Mouse (Mus musculus) midbrain, embryonic 12.5 days (tissue): ENCODE results near the gene St8sia4. TPM values are rescaled to one million over a fixed set of nuclear protein-coding genes. Genes with fewer than 3 reads are reported as not detected.

Experiments
- ATAC-seq: fragments of 200-750 bp; cut with Nextera tagmentation; 2 replicates; pipeline ENCODE4 v1.8.0; 2017; ENCODE audit warnings: low read depth, moderate TSS enrichment, moderate library complexity; ENCODE audit not compliant: low FRiP score
- H3K27ac ChIP-seq: fragments of 300-500 bp; sonication (generic); replicated peaks from 2 replicates; pipeline ENCODE4 v1.5.1; 2016; ENCODE audit warnings: mild to moderate bottlenecking
- H3K27me3 ChIP-seq: fragments of 300-500 bp; sonication (generic); 2 replicates; pipeline ENCODE4 v1.6.1; 2016; ENCODE audit warnings: mild to moderate bottlenecking
- H3K36me3 ChIP-seq: fragments of 300-500 bp; sonication (generic); 2 replicates; pipeline ENCODE4 v1.6.1; 2016
- H3K4me1 ChIP-seq: fragments of 300-500 bp; sonication (generic); 2 replicates; pipeline ENCODE4 v1.6.1; 2016
- H3K4me2 ChIP-seq: fragments of 300-500 bp; sonication (generic); replicated peaks from 2 replicates; pipeline ENCODE4 v1.6.1; 2016; ENCODE audit warnings: mild to moderate bottlenecking, moderate library complexity
- H3K4me3 ChIP-seq: fragments of 300-500 bp; sonication (generic); 2 replicates; pipeline ENCODE4 v1.5.1; 2016; ENCODE audit warnings: mild to moderate bottlenecking
- H3K9ac ChIP-seq: fragments of 300-500 bp; sonication (generic); replicated peaks from 2 replicates; pipeline ENCODE4 v1.6.1; 2016; ENCODE audit warnings: mild to moderate bottlenecking, moderate library complexity
- H3K9me3 ChIP-seq: fragments of 300-500 bp; sonication (generic); 2 replicates; pipeline ENCODE4 v1.6.1; 2016; ENCODE audit warnings: mild to moderate bottlenecking
- WGBS: fragments of 180-500 bp; shearing (Covaris S2); methylation state at CpG from one replicate; pipeline ENCODE4 v1.1.7; 2016; 5-methylcytosine and 5-hydroxymethylcytosine counted together
- polyA plus RNA-seq: library from polyadenylated mRNA; unstranded; fragments of >200 nt; fragmentation: Nextera tagmentation; extraction: Ambion mirVana; gene quantifications from 2 replicates; pipeline ENCODE4 v1.2.1, GENCODE M21; 2016

The St8sia4 gene
- polyA plus RNA-seq, result 21.7 and 24.0 TPM in 2 replicates

DNA sequence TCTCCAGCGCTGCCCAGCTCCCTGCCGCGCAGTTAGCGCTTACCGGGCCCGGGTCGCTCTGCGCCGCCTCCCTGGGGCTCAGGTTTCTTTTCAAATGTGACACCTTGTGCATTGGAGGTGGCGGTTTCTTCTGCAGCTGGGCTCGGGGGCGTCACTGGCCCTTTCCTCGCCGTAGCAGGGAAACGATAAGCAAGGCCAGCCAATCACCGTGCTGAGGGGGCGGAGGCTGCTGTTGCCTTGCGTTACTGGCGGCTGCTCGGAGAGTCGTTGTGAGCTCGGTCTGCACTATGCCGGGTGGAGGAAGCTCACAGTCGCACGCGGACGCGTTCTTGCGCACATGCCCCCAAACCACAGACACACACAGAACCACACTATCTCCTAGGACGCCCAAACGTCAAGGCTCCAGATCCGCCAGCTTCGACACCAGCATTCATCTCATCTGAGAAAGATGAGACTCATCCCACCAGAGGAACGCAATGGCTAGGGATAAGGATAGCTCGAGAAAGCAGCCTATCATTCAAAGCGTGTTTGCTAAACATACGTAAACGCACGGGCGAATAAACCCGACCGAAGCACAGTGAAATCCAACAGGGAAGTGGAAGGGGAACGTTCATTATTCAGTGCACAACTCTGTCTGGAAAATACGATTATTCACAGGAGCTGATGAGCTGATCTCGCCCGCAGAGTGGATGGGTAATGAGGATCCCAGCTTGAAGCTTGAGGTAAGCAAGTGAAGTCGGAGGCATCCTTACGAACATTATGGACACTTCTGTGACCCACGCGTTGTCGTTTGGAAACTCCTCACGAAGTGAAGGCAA is at the start of gene St8sia4:
St8sia4 (minus strand) TSS at position 137 of the 818 bp plus-strand sequence.
- ATAC-seq, result peak; percentile 96

DNA sequence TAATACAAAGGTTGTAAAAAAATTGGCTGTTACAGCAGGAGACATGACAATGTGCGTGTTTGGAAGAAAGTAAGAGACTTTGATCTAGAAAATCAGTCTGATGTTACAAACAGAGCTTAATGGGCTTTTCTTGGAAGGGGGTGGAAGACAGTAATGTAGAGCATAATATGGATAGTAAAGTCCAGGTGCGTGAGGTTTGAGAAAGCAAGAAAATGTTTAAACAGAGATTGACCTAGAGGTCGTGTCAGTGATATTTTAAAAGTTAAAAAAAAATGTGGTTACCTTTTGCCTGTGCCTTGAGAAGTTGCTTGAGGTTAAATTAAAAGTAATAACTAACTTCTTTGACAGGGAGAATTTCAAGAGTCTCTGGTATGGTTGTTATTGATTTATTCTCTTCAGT is 41.8 kb upstream of the St8sia4 start:
- Histone ChIP-seq H3K9ac (no peak overlapping the region), H3K4me3 (no peak overlapping the region), H3K4me2 (no peak overlapping the region), H3K27ac (no peak overlapping the region), H3K9me3 (no peaks in the 10 kb centered on the region), H3K36me3 (no peaks in the 10 kb centered on the region), H3K27me3 (no peaks in the 10 kb centered on the region), H3K4me1 (no peaks in the 10 kb centered on the region)
- whole genome bisulfite sequencing, result 77% methylated on average over 3 of the region's 3 CpGs
- no peak for ATAC-seq

More for the DNA sequence above, at the start of gene St8sia4:
- Histone ChIP-seq H3K9me3 (no peaks in the 10 kb centered on the region), H3K27ac (peak within 1 kb of the TSS; percentile 76), H3K9ac (peak within 1 kb of the TSS; percentile 76), H3K4me1 (peaks cover 11% of the 10 kb centered on the region; the same call in 1 of the 2 replicates), H3K36me3 (no peaks in the 10 kb centered on the region), H3K4me3 (peak within 1 kb of the TSS; percentile 68), H3K27me3 (0 out of 2 replicates have a peak, but pooled peaks cover 5% of the 10 kb centered on the region), H3K4me2 (peak within 1 kb of the TSS; percentile 79)
- WGBS, result under 1% methylated on average over 52 of the region's 52 CpGs

DNA sequence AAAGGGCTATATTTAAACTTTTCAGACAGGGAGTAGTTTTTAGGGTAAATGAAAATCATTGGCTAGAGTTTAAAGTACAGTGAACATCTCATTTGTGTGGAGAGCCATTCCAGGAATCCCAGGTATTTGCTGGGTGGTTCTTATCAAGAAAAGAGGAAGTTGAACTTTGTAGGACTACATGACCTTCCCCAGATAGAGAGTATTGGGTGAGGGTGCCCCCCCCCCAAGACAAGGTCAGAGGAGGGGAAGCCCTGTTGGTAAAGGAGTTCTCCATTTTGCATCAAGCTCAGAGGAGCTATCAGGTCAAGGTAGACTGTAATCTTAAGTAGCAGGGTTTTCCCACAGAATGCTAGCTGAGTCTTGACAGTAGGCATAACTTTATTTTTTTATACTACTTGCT is 32.5 kb upstream of the St8sia4 start:
- H3K27me3 ChIP-seq, result no peaks in the 10 kb centered on the region
- no peak overlapping the region for H3K9ac ChIP-seq
- no peak overlapping the region for H3K4me3 ChIP-seq
- no peaks in the 10 kb centered on the region for H3K9me3 ChIP-seq
- H3K36me3 ChIP-seq, result no peaks in the 10 kb centered on the region
- no peak overlapping the region for H3K4me2 ChIP-seq
- no peaks in the 10 kb centered on the region for H3K4me1 ChIP-seq
- H3K27ac ChIP-seq, result no peak overlapping the region
- no peak for ATAC-seq

DNA sequence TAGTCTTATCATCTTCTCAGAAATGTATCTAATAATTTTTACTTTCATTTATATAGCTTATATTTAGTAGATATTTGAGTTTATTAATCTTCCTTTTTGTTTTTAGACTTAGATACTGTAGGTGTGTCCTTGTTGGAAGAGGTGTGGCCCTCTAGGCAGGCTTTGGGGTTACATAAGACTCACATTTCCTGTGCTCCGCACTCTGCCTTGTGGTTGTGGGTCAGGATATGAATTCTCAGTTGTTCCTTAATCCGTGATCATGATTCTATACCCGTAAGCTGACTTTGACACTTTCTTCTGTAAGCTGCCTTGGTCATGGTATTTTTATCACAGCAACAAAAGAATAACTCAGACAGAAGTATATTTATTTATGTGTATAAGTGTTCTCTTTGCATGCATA is 6.7 kb upstream of the St8sia4 start:
- H3K9me3 ChIP-seq, result no peaks in the 10 kb centered on the region
- no peaks in the 10 kb centered on the region for H3K27me3 ChIP-seq
- H3K36me3 ChIP-seq, result no peaks in the 10 kb centered on the region
- H3K4me3 ChIP-seq, result no peak overlapping the region
- H3K27ac ChIP-seq, result no peak overlapping the region
- no peak overlapping the region for H3K9ac ChIP-seq
- no peak overlapping the region for H3K4me2 ChIP-seq
- WGBS, result 83% methylated on average over 3 of the region's 3 CpGs
- ATAC-seq, result no peak
- H3K4me1 ChIP-seq, result no peaks in the 10 kb centered on the region

DNA sequence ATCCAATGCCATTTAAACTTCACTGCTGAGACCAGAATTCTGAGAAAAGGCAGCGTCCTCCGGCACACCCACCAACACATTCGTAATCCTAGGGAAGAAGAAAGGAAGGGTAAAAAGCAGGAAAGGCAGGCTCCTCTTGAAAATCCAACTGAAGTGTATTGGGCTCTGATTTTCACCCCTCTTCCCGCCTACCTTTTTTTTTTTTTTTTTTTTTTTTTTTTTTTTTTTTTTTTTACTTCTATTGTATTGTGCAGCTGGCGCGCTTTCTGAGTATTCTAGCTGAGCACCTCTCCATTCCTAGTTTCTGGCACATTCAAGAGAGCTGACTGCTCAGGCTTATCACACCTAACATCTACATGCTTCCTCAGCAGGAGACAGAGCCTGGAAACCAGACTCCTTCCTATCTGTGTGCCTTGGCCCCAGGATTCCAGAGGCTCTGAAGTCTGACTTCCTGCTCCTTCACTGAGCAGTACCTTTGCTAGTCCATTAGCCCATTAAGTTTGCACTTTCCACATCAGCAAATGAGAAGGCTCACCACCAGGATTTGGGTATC is 958 bp upstream of the St8sia4 start:
- H3K9ac ChIP-seq, result peak overlapping the region; percentile 76
- H3K4me2 ChIP-seq, result peak overlapping the region; percentile 79
- no peaks in the 10 kb centered on the region for H3K36me3 ChIP-seq
- 7% methylated on average over 5 of the region's 6 CpGs for WGBS
- no peak for ATAC-seq
- peak overlapping the region; percentile 68 for H3K4me3 ChIP-seq
- H3K4me1 ChIP-seq, result peaks cover 11% of the 10 kb centered on the region; the same call in 1 of the 2 replicates
- peak overlapping the region; percentile 76 for H3K27ac ChIP-seq
- H3K27me3 ChIP-seq, result 0 out of 2 replicates have a peak, but pooled peaks cover 5% of the 10 kb centered on the region
- H3K9me3 ChIP-seq, result no peaks in the 10 kb centered on the region

DNA sequence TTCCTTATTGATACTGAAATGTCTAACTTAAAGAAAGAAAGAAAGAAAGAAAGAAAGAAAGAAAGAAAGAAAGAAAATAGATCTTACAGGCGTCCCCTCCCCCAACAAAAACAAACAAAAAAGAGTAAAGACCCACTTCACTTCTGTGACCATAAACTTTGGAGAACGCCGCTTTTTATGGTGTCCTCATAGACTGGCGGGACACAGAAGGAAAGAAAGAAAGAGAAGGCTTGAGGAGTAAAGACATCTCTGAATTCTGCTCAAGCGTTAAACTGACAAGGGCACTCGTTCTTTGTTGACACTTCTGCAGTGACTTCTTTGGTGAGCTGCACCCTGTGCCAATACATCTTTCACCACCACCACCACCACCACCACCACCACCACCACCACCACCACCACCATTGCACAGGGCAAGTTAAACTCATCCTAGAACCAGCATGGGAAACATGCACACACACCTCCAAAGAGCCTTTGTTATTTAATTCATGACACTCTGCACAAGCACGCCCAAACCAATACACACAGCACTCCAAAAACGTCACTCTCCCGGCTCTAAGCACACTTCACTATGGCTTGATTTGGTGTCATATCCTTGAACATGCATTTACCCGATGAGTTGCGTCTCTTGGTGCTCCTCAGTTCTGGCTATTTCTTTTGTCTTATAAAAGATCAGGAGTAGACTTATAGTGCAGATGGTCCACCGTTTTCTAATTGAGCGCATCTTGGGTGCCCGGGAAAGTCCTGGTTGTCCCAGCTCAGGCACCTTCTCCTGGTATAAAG is 640 bp downstream of the St8sia4 start:
- WGBS, result under 1% methylated on average over 14 of the region's 14 CpGs
- Histone ChIP-seq H3K9me3 (no peaks in the 10 kb centered on the region), H3K4me2 (peak overlapping the region; percentile 79), H3K4me1 (peaks cover 11% of the 10 kb centered on the region; the same call in 1 of the 2 replicates), H3K27me3 (0 out of 2 replicates have a peak, but pooled peaks cover 5% of the 10 kb centered on the region), H3K27ac (peak overlapping the region; percentile 76), H3K4me3 (peak overlapping the region; percentile 68), H3K9ac (peak overlapping the region; percentile 76), H3K36me3 (no peaks in the 10 kb centered on the region)
- peak; percentile 11 for ATAC-seq

DNA sequence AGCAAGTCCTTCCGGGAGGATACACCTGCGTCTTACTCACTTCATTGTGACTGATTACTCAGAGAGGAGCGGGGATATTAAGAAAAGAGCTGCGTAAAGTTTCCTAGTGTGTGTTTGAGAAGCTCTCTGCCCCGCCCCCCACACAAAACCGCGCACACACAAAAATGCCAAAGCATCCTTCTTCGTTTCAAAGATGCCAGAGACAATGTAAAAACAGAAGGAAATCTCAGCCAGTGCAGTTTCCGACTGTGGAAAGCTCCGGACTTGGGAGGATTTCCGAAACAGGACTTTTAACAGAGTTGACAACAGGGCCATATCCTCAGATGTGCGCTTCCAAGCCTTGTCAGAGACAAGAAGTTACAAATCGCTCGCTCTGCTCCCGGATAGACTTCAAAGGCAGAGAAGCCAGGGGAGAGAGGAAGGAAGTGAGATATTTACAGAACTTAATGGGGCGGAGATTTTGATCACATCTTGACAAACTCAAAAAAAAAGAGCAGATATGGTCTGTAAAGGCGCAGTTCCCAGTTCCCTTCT is 1.4 kb downstream of the St8sia4 start:
- 2% methylated on average over 17 of the region's 17 CpGs for WGBS
- Histone ChIP-seq H3K4me3 (peak overlapping the region; percentile 68), H3K4me2 (peak overlapping the region; percentile 79), H3K9me3 (no peaks in the 10 kb centered on the region), H3K4me1 (peaks cover 11% of the 10 kb centered on the region; the same call in 1 of the 2 replicates), H3K36me3 (no peaks in the 10 kb centered on the region), H3K27ac (peak overlapping the region; percentile 67), H3K27me3 (0 out of 2 replicates have a peak, but pooled peaks cover 5% of the 10 kb centered on the region), H3K9ac (peak overlapping the region; percentile 76)
- 0 out of 2 replicates have a peak, but pooled peaks have one; percentile 4 for ATAC-seq

DNA sequence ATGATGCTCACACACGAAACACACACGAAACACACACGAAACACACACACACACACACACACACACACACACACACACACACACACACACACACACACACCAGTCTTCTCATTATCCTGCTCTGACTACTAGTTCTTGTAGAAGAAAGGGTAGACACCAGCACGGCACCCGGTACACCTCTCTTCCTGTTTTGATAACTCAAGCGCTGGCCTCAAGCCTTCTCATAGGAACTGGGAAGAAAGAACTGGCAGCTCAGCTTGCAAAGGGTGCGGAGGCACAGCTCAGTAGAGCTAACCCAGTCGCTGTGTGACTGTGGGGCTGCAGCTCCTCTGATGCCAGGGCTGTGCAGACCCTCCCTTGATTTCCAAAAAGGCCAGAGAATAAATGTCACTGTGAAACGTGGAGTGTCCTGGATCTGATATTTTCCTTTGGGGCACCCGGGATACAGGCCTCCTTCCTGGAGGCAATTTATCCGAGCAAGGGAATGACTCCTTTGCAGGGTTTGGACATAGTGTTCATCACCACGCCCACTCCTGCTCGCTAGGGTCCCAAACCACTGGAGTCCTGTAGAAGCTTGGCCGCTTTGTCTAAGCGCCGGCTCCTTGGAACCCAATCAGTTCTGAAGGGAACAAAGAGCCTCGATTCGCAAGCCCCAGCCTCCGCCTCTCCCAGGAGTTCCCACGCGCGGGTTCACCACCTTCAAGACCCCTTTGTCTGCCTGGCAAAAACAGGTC is 2.2 kb downstream of the St8sia4 start:
- Histone ChIP-seq H3K9ac (peak overlapping the region; percentile 76), H3K9me3 (no peaks in the 10 kb centered on the region), H3K4me3 (peak overlapping the region; percentile 68), H3K4me2 (peak overlapping the region; percentile 79), H3K36me3 (no peaks in the 10 kb centered on the region), H3K27ac (peak overlapping the region; percentile 67), H3K27me3 (0 out of 2 replicates have a peak, but pooled peaks cover 5% of the 10 kb centered on the region), H3K4me1 (peaks cover 11% of the 10 kb centered on the region; the same call in 1 of the 2 replicates)
- WGBS, result 15% methylated on average over 22 of the region's 22 CpGs
- peak; percentile 32 for ATAC-seq

DNA sequence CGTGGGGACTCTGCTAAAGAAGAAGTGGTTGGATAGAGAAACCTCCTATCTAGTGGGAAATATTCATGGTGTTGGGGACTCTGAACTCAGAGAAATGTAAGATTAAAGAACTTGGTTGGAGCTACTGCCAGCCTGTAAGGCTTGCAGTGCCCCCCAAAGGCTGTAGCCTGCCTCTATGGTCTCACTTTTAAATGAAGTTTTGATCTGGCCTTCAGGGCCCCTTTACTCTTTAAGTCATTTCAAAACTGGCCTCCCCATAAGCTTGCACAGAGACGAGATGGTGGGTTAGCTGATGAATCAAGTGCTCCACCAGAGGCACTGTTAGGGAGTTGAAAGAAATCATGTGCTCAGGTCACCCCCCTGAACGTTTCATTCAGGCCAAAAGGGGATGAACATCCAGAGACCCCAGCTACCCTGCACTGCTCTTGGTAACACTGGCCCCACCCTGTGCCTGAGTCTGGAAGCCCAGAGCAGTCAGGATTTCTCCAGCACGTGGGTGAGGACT is 3.0 kb downstream of the St8sia4 start:
- Histone ChIP-seq H3K9me3 (no peaks in the 10 kb centered on the region), H3K27ac (no peak overlapping the region), H3K36me3 (no peaks in the 10 kb centered on the region), H3K4me1 (peaks cover 11% of the 10 kb centered on the region; the same call in 1 of the 2 replicates), H3K27me3 (0 out of 2 replicates have a peak, but pooled peaks cover 5% of the 10 kb centered on the region), H3K9ac (peak overlapping the region; percentile 76; the same call in 1 of the 2 replicates), H3K4me2 (peak overlapping the region; percentile 79), H3K4me3 (peak overlapping the region; percentile 68)
- no peak for ATAC-seq
- WGBS, result 23% methylated on average over 4 of the region's 4 CpGs

DNA sequence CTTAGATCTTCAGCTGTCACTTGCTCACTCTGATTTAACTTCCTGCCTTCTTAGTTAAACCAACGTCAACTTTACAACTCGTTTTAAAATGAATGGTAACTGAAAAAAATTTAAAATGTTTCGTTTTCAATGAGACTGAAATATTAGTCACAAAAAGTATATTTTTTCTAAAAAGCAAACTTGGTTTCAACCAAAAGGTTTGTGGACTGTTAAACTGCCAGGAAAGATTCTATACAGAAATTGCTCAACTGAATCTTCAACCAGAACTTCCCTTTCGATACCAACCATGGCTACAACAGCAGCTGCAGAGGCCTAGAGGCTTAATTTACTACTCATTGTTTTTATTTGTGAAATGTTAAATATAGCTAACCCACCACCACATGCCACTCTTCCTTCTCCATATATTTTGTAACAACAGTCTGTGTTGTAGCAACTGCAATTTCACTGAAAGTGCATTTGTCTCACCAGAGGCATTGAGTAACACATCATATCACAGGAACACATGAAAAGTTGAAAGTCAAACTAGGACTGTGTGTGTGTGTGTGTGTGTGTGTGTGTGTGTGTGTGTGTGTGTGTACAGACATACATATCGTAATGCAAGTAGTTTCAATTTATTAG is 10.2 kb downstream of the St8sia4 start:
- 86% methylated on average over 5 of the region's 5 CpGs for WGBS
- H3K9ac ChIP-seq, result no peak overlapping the region
- H3K9me3 ChIP-seq, result no peaks in the 10 kb centered on the region
- no peak for ATAC-seq
- H3K27me3 ChIP-seq, result no peaks in the 10 kb centered on the region
- no peak overlapping the region for H3K27ac ChIP-seq
- no peaks in the 10 kb centered on the region for H3K36me3 ChIP-seq
- H3K4me2 ChIP-seq, result no peak overlapping the region
- no peaks in the 10 kb centered on the region for H3K4me1 ChIP-seq
- H3K4me3 ChIP-seq, result no peak overlapping the region
